Mouse (Mus musculus) CH12.LX (cell line): ENCODE measurements at regions not wholly inside any gene's neighbourhood (a gene's known extent, or its start where the extent isn't known, plus 50 kb on each side); places are given as distances from the start of the nearest gene placed in this dataset.

Experiments used
- DNase-seq: peaks from one replicate; pipeline ENCODE4 v3.0.0-alpha.2; 2013; ENCODE audit errors: extremely low read depth
- H3K27ac ChIP-seq: 2 replicates; pipeline ENCODE4 v1.5.1; 2012; ENCODE audit warnings: low read depth, mild to moderate bottlenecking, control low read depth, moderate library complexity; ENCODE audit not compliant: insufficient read depth
- H3K27me3 ChIP-seq: replicated peaks from 2 replicates; pipeline ENCODE3; 2012; ENCODE audit warnings: inconsistent platforms
- H3K36me3 ChIP-seq, 2 experiments: replicated peaks in 1 of 2; 2 replicates each; pipeline versions ENCODE3 to v1.6.1; 2012; ENCODE audit warnings: inconsistent platforms in 1 of 2, low read length in 1 of 2, mild to moderate bottlenecking in 1 of 2, mixed read lengths in 1 of 2, moderate library complexity in 1 of 2; ENCODE audit not compliant: control insufficient read depth in 1 of 2, insufficient read depth in 1 of 2
- H3K4me1 ChIP-seq, 2 experiments: 2 replicates each; pipeline ENCODE4 v1.6.1; 2012; ENCODE audit warnings: inconsistent platforms in 1 of 2, moderate library complexity in 1 of 2; ENCODE audit not compliant: insufficient read depth in 2 of 2, control insufficient read depth in 1 of 2
- H3K4me2 ChIP-seq: 2 replicates; pipeline ENCODE4 v1.6.1; 2012; ENCODE audit warnings: low read depth, mild to moderate bottlenecking, control low read depth; ENCODE audit not compliant: poor library complexity, insufficient read depth, severe bottlenecking
- H3K4me3 ChIP-seq, 3 experiments: fragments of 150-350 bp in 1 of 3; sonication (generic) in 1 of 3; replicated peaks in 1 of 3; 2 replicates each; pipeline versions ENCODE3 to v1.5.1; 2011 to 2012; ENCODE audit warnings: low read depth in 2 of 3, low read length in 2 of 3, mild to moderate bottlenecking in 2 of 3, moderate library complexity in 2 of 3, control low read depth in 1 of 3, improper control_type of control experiment in 1 of 3, inconsistent platforms in 1 of 3, mixed read lengths in 1 of 3; ENCODE audit not compliant: poor library complexity in 1 of 3
- H3K79me2 ChIP-seq: replicated peaks from 2 replicates; pipeline ENCODE4 v1.6.1; 2012; ENCODE audit warnings: mild to moderate bottlenecking, moderate library complexity; ENCODE audit not compliant: control insufficient read depth, poor library complexity, insufficient read depth, severe bottlenecking; ENCODE audit errors: extremely low read depth
- H3K9ac ChIP-seq: 2 replicates; pipeline ENCODE4 v1.6.1; 2012; ENCODE audit warnings: low read depth, mild to moderate bottlenecking, control low read depth, moderate library complexity; ENCODE audit not compliant: insufficient read depth
- H3K9me3 ChIP-seq: replicated peaks from 2 replicates; pipeline ENCODE3; 2012; ENCODE audit warnings: low read length, inconsistent platforms, mixed read lengths
- BHLHE40 ChIP-seq: IDR thresholded peaks from 2 replicates; pipeline ENCODE4 v1.6.1; 2011; ENCODE audit warnings: mild to moderate bottlenecking, low read depth, low read length, improper control_type of control experiment
- CHD2 ChIP-seq: IDR thresholded peaks from 2 replicates; pipeline ENCODE4 v1.6.1; 2011; ENCODE audit warnings: low read length, improper control_type of control experiment
- CTCF ChIP-seq, 2 experiments: IDR thresholded peaks in 1 of 2; conservative IDR thresholded peaks in 1 of 2; 2 replicates each; pipeline ENCODE4 v1.5.1; 2011 to 2012; ENCODE audit warnings: low read depth in 2 of 2, low read length in 2 of 2, improper control_type of control experiment in 1 of 2, inconsistent platforms in 1 of 2, mild to moderate bottlenecking in 1 of 2, moderate library complexity in 1 of 2
- GABPA ChIP-seq: IDR thresholded peaks from 2 replicates; pipeline ENCODE4 v1.6.1; 2012; ENCODE audit warnings: low read depth, low read length, improper control_type of control experiment, inconsistent platforms; ENCODE audit not compliant: insufficient replicate concordance
- IRF4 ChIP-seq: IDR thresholded peaks from 2 replicates; pipeline ENCODE4 v1.6.1; 2014; ENCODE audit warnings: low read depth, mild to moderate bottlenecking, inconsistent platforms, low read length, improper control_type of control experiment
- JUN ChIP-seq: IDR thresholded peaks from 2 replicates; pipeline ENCODE4 v1.6.1; 2011; ENCODE audit warnings: low read depth, mild to moderate bottlenecking, low read length, improper control_type of control experiment, moderate library complexity; ENCODE audit not compliant: insufficient read depth
- KAT2A ChIP-seq: IDR thresholded peaks from 2 replicates; pipeline ENCODE4 v1.6.1; 2012; ENCODE audit warnings: low read length, improper control_type of control experiment, inconsistent platforms; ENCODE audit not compliant: insufficient replicate concordance
- MAX ChIP-seq: IDR thresholded peaks from 2 replicates; pipeline ENCODE4 v1.6.1; 2011; ENCODE audit warnings: low read length, improper control_type of control experiment
- MEF2A ChIP-seq: IDR thresholded peaks from 2 replicates; pipeline ENCODE4 v1.6.1; 2014; ENCODE audit warnings: low read depth, mild to moderate bottlenecking, inconsistent platforms, low read length, improper control_type of control experiment, borderline replicate concordance
- MYC ChIP-seq: IDR thresholded peaks from 2 replicates; pipeline ENCODE4 v1.6.1; 2011; ENCODE audit warnings: low read depth, mild to moderate bottlenecking, improper control_type of control experiment, low read length
- NELFE ChIP-seq: IDR thresholded peaks from 2 replicates; pipeline ENCODE4 v1.6.1; 2011; ENCODE audit warnings: low read depth, low read length, improper control_type of control experiment
- NRF1 ChIP-seq: IDR thresholded peaks from 2 replicates; pipeline ENCODE4 v1.6.1; 2014; ENCODE audit warnings: low read depth, mild to moderate bottlenecking, inconsistent platforms, low read length, improper control_type of control experiment, moderate library complexity
- RCOR1 ChIP-seq: conservative IDR thresholded peaks from 2 replicates; pipeline ENCODE4 v1.6.1; 2012; ENCODE audit warnings: low read depth, mild to moderate bottlenecking, inconsistent platforms, low read length, improper control_type of control experiment
- SIN3A ChIP-seq: IDR thresholded peaks from 2 replicates; pipeline ENCODE4 v1.6.1; 2012; ENCODE audit warnings: low read length, improper control_type of control experiment, inconsistent platforms
- TBP ChIP-seq: conservative IDR thresholded peaks from 2 replicates; pipeline ENCODE4 v1.6.1; 2011; ENCODE audit warnings: low read depth, low read length, improper control_type of control experiment
- TCF12 ChIP-seq: IDR thresholded peaks from 2 replicates; pipeline ENCODE4 v1.6.1; 2014; ENCODE audit warnings: low read depth, mild to moderate bottlenecking, inconsistent platforms, low read length, improper control_type of control experiment
- UBTF ChIP-seq: IDR thresholded peaks from 2 replicates; pipeline ENCODE4 v1.6.1; 2012; ENCODE audit warnings: low read depth, mild to moderate bottlenecking, inconsistent platforms, low read length, improper control_type of control experiment, moderate library complexity
- USF1 ChIP-seq: IDR thresholded peaks from 2 replicates; pipeline ENCODE4 v1.6.1; 2014; ENCODE audit warnings: low read depth, mild to moderate bottlenecking, inconsistent platforms, low read length, improper control_type of control experiment
- ZKSCAN1 ChIP-seq: IDR thresholded peaks from 2 replicates; pipeline ENCODE4 v1.6.1; 2012; ENCODE audit warnings: low read depth, inconsistent platforms, low read length, improper control_type of control experiment, borderline replicate concordance
- dilution Hi-C: fragments of 300-500 bp; cut with MboI; formaldehyde crosslinking; loops from 2 replicates; pipeline ENCODE4 v1.14.3; 2020; ENCODE audit warnings: low sequenced_read_pairs; ENCODE audit not compliant: extremely low pct_unique_long_range_greater_than_20kb, extremely low pct_ligation_motif_present
- in situ Hi-C: fragments of 300-500 bp; cut with MboI; formaldehyde crosslinking; loops from 3 replicates; pipeline ENCODE4 v1.14.3; 2019; ENCODE audit warnings: low sequenced_read_pairs, low pct_ligation_motif_present, low pct_unique_long_range_greater_than_20kb, mixed read lengths

DNA sequence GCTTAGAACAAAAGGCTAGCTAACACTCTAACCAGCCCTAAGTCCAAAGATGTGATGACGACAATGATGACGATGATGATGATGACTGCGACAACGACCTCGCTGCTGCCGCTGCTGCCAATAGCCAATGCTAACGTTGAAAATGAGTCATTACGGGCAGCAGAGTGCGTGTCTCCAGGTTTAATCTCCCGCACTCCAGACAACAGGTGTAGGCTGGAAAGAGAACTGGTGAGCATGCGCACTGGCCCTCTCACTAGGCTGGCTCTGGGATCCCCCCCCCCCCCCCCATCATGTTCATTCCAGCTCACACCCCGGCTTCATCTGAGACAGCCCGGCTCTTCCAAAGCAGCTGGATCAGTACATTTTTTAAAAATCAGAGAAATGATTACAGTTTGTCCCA lies 138.4 kb downstream of the 9530068E07Rik start:
- H3K4me2 ChIP-seq, result no peak overlapping the region
- no peaks in the 10 kb centered on the region for H3K79me2 ChIP-seq
- H3K4me1 ChIP-seq, result peaks cover 3 to 22% of the 10 kb centered on the region in 2 experiments; a peak in 2 of 4 replicates
- H3K27me3 ChIP-seq, result peaks cover 12% of the 10 kb centered on the region
- no peak for DNase-seq
- no peak overlapping the region for H3K27ac ChIP-seq
- H3K4me3 ChIP-seq, result no peak overlapping the region
- no peaks in the 10 kb centered on the region for H3K36me3 ChIP-seq
- H3K9ac ChIP-seq, result no peak overlapping the region
- no peaks in the 10 kb centered on the region for H3K9me3 ChIP-seq
- no peak for TF ChIP-seq JUN
- no peak for TF ChIP-seq RCOR1
- no peak for TF ChIP-seq TBP
- no peak for TF ChIP-seq SIN3A
- no peak for TF ChIP-seq NELFE
- no peak for TF ChIP-seq KAT2A
- TF ChIP-seq USF1, result no peak
- 0 out of 2 replicates have a peak, but pooled peaks have one; percentile 11 for TF ChIP-seq NRF1
- dilution Hi-C loops, result no loop called here
- in situ Hi-C loops, result no loop called here

DNA sequence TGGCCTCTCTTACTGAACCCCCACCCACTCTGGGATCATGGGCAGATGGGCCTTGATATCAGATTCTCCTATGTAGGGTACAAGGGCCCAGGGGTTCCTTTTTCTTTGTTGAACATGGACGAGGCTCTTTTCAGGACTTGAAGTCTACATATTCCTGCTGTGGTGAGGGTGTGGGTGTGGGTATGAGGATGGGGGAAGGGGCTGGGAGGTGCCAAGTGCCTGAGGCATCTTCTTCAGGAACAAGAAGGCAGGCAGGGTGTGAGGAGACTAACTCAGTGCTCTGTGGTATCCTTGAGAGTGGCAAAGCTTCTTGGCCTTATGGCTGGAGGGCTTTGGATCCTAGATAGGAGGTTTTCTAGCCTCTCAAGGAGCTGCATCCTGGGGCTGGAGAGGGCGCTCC lies 140.0 kb downstream of the 9530068E07Rik start:
- dilution Hi-C loops (no loop called here), in situ Hi-C loops (no loop called here)
- no peak for DNase-seq
- H3K36me3 ChIP-seq, result no peaks in the 10 kb centered on the region
- TF ChIP-seq TCF12 (no peak), GABPA (no peak), MAX (no peak), UBTF (no peak), MYC (no peak), CHD2 (no peak), KAT2A (no peak), MEF2A (no peak), NELFE (no peak), IRF4 (no peak), ZKSCAN1 (no peak), SIN3A (no peak), CTCF (conservative IDR thresholded peaks at IDR 0.05 in 1 of 2, IDR thresholded peaks at IDR 0.05 in 1 of 2; ENCODE audit: low read depth in 2 of 2, low read length in 2 of 2) (no peak), BHLHE40 (no peak)
- peaks cover 3 to 22% of the 10 kb centered on the region in 2 experiments; a peak in 2 of 4 replicates for H3K4me1 ChIP-seq
- no peak overlapping the region for H3K9ac ChIP-seq
- H3K27ac ChIP-seq, result no peak overlapping the region
- H3K79me2 ChIP-seq, result no peaks in the 10 kb centered on the region
- no peaks in the 10 kb centered on the region for H3K9me3 ChIP-seq
- peaks cover 3% of the 10 kb centered on the region for H3K27me3 ChIP-seq
- H3K4me2 ChIP-seq, result no peak overlapping the region
- H3K4me3 ChIP-seq, result no peak overlapping the region
